Mouse (Mus musculus): Measurements from ENCODE around the gene Fbxl17.

DNA sequence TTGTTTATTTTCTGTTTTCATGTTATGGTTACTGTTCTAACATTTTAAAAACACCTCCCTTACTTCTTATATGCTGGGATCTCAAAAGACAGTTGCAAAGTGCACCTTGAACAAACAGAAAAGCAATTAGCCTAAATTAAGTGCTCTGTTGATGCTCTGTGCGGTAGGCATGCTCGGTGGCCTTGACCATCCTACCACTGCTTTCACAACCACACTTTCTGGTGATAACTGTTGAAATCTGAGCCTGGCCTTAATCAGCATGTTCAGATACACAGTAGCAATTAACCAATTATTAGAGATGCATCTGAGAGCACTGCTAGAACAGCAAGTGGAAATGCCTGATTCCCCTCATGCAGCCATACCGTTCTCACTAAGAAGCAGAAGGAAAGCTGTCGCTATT is 156.7 kb downstream of the Fbxl17 start:
- no peak for TF ChIP-seq CTCF (IDR thresholded peaks at IDR 0.05; ENCODE audit: borderline replicate concordance, control insufficient read depth, extremely low read depth, insufficient read depth, low read length, poor library complexity)
- no peak for TF ChIP-seq POLR2A (IDR thresholded peaks at IDR 0.05; ENCODE audit: control insufficient read depth, extremely low read depth, insufficient read depth, low read length, poor library complexity)
